Mouse (Mus musculus) heart, embryonic 12.5 days (tissue): Measurements from ENCODE around the gene Larp4. TPM values are rescaled to one million over a fixed set of nuclear protein-coding genes. Genes with fewer than 3 reads are reported as not detected.
"Not testable (repeated sequence)": the region's sequence is repeated elsewhere in the genome, so short reads cannot be mapped to it uniquely, and the experiment has no call there.

Experiments
- ATAC-seq: fragments of 200-750 bp; cut with Nextera tagmentation; 2 replicates; pipeline ENCODE4 v1.8.0; 2017; ENCODE audit warnings: moderate TSS enrichment, moderate library complexity; ENCODE audit not compliant: insufficient number of reproducible peaks, low FRiP score
- H3K27ac ChIP-seq: fragments of 300-500 bp; sonication (generic); 2 replicates; pipeline ENCODE4 v1.5.1; 2016; ENCODE audit warnings: mild to moderate bottlenecking, moderate library complexity; ENCODE audit not compliant: poor library complexity, severe bottlenecking
- H3K27me3 ChIP-seq: fragments of 300-500 bp; sonication (generic); replicated peaks from 2 replicates; pipeline ENCODE4 v1.6.1; 2016; ENCODE audit warnings: mild to moderate bottlenecking, moderate library complexity
- H3K36me3 ChIP-seq: fragments of 300-500 bp; sonication (generic); 2 replicates; pipeline ENCODE4 v1.6.1; 2016; ENCODE audit warnings: mild to moderate bottlenecking, moderate library complexity
- H3K4me1 ChIP-seq: fragments of 300-500 bp; sonication (generic); replicated peaks from 2 replicates; pipeline ENCODE4 v1.6.1; 2016; ENCODE audit warnings: mild to moderate bottlenecking
- H3K4me2 ChIP-seq: fragments of 300-500 bp; sonication (generic); 2 replicates; pipeline ENCODE4 v1.6.1; 2016; ENCODE audit warnings: mild to moderate bottlenecking, moderate library complexity
- H3K4me3 ChIP-seq: fragments of 300-500 bp; sonication (generic); 2 replicates; pipeline ENCODE4 v1.5.1; 2016; ENCODE audit warnings: mild to moderate bottlenecking
- H3K9ac ChIP-seq: fragments of 300-500 bp; sonication (generic); 2 replicates; pipeline ENCODE4 v1.6.1; 2016; ENCODE audit warnings: mild to moderate bottlenecking, moderate library complexity
- H3K9me3 ChIP-seq: fragments of 300-500 bp; sonication (generic); replicated peaks from 2 replicates; pipeline ENCODE4 v1.6.1; 2016; ENCODE audit warnings: mild to moderate bottlenecking, moderate library complexity
- WGBS: fragments of 180-500 bp; shearing (Covaris S2); methylation state at CpG from one replicate; pipeline ENCODE4 v1.1.7; 2016; 5-methylcytosine and 5-hydroxymethylcytosine counted together
- polyA plus RNA-seq: library from polyadenylated mRNA; unstranded; fragments of >200 nt; fragmentation: Nextera tagmentation; extraction: Ambion mirVana; gene quantifications from 2 replicates; pipeline ENCODE4 v1.2.1, GENCODE M21; 2016

Larp4 gene
- polyA plus RNA-seq, 1 experiment from 2014 or later: 38.0 TPM

DNA sequence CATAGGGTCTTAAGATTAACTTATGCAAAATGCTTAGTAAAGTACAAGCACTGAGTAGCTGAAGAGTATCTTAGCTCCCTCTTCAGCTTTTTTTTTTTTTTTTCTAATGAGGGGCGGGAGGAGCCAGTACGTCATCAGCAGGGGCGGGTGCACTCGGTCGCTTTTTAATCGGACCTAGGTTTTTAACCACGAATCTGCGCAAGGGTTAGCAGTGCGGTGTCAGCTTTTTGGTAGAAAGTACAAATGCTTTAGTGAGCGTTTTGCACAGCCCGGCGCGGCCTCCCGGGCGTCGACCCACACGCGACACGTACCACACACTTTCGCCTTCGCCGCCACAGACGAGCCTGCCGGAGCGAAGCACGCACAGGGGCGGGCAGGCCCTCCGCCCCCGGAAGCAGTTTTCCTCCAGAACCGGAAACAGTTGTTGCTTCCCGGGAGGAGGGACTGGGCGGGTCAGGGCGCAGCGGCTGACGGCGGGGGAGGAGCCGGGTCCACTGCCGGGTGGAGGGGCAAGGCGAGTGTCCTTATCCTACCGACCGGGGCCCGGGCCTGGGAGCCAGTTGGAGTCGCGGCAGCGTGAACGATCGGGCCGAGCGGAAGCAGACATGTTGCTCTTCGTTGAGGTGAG, 2.6 kb downstream of the Larp4 start:
- Histone ChIP-seq H3K27me3 (no peaks in the 10 kb centered on the region), H3K4me3 (peak overlapping the region; percentile 74), H3K27ac (peak overlapping the region; percentile 97), H3K9ac (peak overlapping the region; percentile 86), H3K4me2 (peak overlapping the region; percentile 80), H3K4me1 (peaks cover 10% of the 10 kb centered on the region; the same call in 1 of the 2 replicates), H3K36me3 (no peaks in the 10 kb centered on the region), H3K9me3 (no peaks in the 10 kb centered on the region)
- ATAC-seq: peak; percentile 97
- 0% methylated on average over 50 of the region's 50 CpGs for WGBS

DNA sequence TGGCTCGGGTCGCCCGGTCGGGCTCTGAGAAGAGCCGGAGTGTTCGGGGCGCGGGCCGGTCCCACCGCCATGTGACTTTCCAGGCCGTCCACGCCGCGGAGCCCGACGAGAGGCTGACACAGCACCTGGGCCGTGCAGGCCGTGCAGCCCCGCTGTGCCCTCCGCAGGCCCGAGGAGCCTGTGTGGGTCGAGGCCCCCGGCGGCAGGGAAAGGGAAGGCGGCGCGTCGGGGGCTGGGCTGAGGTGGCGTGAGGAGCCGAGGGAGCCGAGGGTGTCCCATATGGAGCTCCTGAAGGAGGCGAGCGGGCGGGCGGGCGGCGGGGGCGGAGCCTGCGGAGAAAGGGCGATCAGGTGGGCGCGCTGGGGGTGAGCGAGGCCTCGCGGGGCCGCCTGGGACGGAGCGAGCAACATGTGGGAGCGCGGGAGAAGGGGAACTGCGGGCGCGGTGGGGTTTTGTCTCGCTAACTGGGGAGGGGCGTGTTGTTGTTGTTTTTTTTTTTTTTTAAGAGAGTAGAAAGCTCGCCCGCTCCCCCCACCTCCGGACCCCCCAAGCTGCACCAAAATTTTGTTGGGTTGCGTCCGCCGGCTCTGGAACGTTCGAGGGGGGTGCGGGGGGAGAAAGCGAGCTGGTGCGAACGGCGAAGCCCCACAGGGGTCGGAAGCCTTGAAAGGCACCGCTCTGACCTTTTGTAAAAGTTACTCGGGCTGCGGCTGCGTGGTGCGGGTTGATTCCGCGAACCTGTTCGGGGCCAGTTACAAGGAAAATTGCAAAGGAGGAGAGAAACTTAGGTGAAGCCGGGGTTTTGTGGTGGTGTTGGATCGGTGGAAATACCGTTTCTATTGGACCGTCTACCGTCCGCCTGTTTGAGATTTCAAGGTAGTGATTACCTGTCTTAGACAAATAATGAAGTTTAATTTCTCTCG, 3.4 kb downstream of the Larp4 start:
- Histone ChIP-seq H3K27me3 (no peaks in the 10 kb centered on the region), H3K4me1 (peaks cover 10% of the 10 kb centered on the region), H3K9ac (peak overlapping the region; percentile 86), H3K4me3 (peak overlapping the region; percentile 74), H3K36me3 (no peaks in the 10 kb centered on the region), H3K9me3 (no peaks in the 10 kb centered on the region), H3K4me2 (peak overlapping the region; percentile 80), H3K27ac (peak overlapping the region; percentile 97)
- ATAC-seq: peak; percentile 88
- under 1% methylated on average over 84 of the region's 84 CpGs for WGBS

DNA sequence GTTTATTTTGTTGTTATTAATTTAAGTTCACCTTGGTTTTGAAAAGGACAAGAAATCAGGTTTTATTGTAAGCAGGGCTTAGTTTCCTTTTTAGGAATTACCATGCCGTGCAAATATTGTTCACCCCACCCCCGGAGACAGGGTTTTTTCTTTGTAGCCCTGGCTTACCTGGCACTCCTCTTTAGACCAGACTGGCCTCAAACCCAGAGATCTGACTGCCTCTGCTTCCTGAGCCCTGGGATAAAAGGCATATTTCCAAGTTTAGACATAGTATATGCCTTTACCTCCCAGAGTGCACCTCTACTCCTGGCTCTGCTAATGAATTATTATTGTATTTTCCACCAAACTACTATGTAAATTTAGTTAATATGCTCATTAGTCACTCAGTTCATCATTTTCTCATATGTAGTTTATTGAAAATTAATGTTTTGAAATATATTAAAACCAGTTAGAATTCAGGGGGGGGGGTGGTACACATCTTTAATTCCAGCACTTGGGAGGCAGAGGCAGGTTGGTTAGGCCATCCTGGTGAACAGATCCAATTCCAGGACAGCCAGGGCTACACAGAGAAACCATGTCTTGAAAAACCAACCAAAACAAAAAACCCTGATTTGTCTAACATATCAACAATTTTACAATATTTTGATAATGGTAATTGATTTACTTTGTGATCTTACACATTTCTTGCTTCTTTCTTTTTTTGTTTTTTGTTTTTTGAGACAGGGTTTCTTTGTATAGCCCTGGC, 4.8 kb downstream of the Larp4 start:
- Histone ChIP-seq H3K9ac (no peak overlapping the region), H3K27ac (no peak overlapping the region), H3K9me3 (no peaks in the 10 kb centered on the region), H3K36me3 (no peaks in the 10 kb centered on the region), H3K4me3 (0 out of 2 replicates have a peak overlapping the region, but pooled peaks have one; percentile 15), H3K4me2 (peak overlapping the region; percentile 48), H3K27me3 (no peaks in the 10 kb centered on the region), H3K4me1 (peaks cover 14% of the 10 kb centered on the region)
- WGBS: 72% methylated on average over 2 of the region's 2 CpGs
- ATAC-seq: no peak

DNA sequence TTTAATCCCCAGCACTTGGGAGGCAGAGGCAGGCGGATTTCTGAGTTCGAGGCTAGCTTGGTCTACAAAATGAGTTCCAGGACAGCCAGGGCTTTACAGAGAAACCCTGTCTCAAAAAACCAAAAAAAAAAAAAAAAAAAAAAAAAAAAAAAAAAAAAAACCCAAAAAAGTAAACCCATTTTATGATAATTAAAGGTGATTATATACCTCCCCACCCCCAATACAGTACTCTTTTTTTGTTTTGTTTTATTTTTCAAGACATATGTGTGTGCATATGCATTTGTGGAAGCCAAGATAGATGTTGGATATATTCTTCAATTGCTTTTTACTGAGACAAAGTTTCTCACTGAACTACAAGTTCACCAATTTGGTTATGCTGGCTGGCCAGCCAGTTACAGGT, 6.3 kb downstream of the Larp4 start:
- peaks cover 14% of the 10 kb centered on the region for H3K4me1 ChIP-seq
- H3K27me3 ChIP-seq, H3K4me2 ChIP-seq, ATAC-seq, H3K27ac ChIP-seq, H3K4me3 ChIP-seq, H3K9me3 ChIP-seq, H3K9ac ChIP-seq, H3K36me3 ChIP-seq: not testable (repeated sequence)
- WGBS: 95% methylated on average over 2 of the region's 2 CpGs

DNA sequence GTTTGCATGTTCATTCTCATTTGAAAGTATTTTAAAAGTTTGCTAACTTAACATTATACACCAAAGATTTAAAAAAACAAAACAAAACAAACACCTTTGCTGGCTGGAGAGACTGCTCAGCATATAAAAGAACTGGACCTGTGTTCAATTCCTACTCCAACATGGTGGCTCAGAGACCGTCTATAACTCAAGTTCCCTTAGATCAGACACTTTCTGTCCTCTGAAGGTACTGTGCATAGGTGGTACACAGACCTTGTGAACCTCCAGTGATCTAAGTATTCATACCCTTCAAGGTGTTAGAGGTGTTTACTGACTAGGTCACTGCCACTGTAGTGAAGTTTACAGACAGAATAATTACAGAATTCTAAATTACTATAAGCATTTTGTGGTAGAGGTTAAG, 9.4 kb downstream of the Larp4 start:
- WGBS: 81% methylated on average over 1 of the region's 1 CpGs
- Histone ChIP-seq H3K4me1 (peaks cover 17% of the 10 kb centered on the region), H3K27me3 (no peaks in the 10 kb centered on the region), H3K9ac (no peak overlapping the region), H3K9me3 (no peaks in the 10 kb centered on the region), H3K4me2 (no peak overlapping the region), H3K36me3 (no peaks in the 10 kb centered on the region), H3K27ac (no peak overlapping the region), H3K4me3 (no peak overlapping the region)
- ATAC-seq: no peak

DNA sequence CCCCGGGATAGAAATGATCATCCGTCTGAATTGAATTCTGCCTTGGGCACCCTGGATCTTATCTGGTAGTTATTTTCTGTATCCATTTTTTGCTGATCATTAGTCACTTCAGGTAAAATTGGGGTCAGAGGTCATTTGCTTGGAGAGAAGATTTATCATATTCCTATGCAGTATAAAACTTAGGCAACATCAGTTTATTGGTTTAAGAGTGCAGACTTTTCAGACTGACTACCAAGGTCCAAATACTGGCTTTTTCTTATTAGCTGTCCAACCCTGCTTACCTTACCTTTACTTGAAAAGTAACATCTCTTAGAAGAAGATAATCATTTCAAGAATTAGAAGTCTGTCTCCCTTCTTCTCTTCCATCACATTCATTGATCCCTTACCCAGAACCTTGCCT, 9.8 kb downstream of the Larp4 start:
- H3K36me3 ChIP-seq: no peaks in the 10 kb centered on the region
- H3K4me1 ChIP-seq: peaks cover 15% of the 10 kb centered on the region
- H3K27ac ChIP-seq: no peak overlapping the region
- 88% methylated on average over 2 of the region's 2 CpGs for WGBS
- H3K9ac ChIP-seq: no peak overlapping the region
- no peak for ATAC-seq
- no peak overlapping the region for H3K4me2 ChIP-seq
- no peaks in the 10 kb centered on the region for H3K27me3 ChIP-seq
- no peak overlapping the region for H3K4me3 ChIP-seq
- no peaks in the 10 kb centered on the region for H3K9me3 ChIP-seq

DNA sequence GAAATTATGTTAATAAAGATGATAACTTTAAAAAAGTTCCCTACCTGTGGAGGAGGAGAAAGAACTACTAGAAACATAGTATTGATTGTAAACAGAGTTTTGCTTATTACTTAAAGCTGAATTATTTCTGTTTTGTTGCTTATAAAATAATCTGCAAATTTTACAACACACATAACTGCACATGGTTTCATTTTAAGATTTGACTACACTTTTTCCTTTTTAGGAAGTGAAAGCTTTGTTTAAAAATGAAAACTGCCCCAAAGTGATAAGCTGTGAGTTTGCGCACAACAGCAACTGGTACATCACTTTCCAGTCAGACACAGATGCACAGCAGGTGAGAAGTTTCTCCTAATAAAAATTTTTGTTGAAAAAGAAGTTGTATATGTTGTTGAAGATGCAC, 23.2 kb downstream of the Larp4 start:
- ATAC-seq: no peak
- no peaks in the 10 kb centered on the region for H3K4me1 ChIP-seq
- no peak overlapping the region for H3K4me3 ChIP-seq
- H3K27ac ChIP-seq: no peak overlapping the region
- no peak overlapping the region for H3K4me2 ChIP-seq
- H3K9ac ChIP-seq: no peak overlapping the region
- WGBS: 95% methylated on average over 1 of the region's 1 CpGs
- peaks cover 56% of the 10 kb centered on the region for H3K36me3 ChIP-seq
- no peaks in the 10 kb centered on the region for H3K27me3 ChIP-seq
- no peaks in the 10 kb centered on the region for H3K9me3 ChIP-seq

DNA sequence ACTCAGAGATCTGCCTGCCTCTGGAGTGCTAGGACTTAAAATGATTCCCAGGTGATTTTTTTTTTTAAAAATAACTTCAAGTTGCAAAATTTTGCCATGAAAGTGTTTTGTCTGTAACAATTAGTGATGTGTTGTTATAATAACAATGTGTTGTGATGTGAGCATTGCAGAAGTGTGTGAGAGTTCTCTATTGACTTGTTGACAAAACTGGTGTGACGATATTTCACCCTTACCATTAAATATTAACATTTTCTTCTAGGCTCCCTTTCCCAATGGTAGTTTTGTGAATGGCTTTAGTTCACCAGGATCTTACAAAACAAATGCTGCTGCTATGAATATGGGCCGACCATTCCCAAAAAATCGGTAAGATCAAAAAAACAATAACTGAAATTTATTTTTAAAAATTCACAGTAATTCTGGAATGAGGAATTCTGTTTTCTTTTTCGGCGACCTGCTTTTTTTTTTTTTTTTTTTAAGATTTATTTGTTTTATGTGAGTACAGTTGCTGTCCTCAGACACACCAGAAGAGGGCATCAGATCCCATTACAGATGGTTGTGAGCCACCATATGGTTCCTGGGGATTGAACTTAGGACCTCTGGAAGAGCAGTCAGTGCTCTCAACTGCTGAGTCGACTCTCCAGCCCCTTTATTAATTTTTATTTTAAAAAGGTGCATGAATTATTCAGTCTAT, 27.4 kb downstream of the Larp4 start:
- no peak overlapping the region for H3K4me3 ChIP-seq
- peaks cover 52% of the 10 kb centered on the region for H3K36me3 ChIP-seq
- no peak overlapping the region for H3K27ac ChIP-seq
- H3K27me3 ChIP-seq: no peaks in the 10 kb centered on the region
- no peaks in the 10 kb centered on the region for H3K9me3 ChIP-seq
- no peaks in the 10 kb centered on the region for H3K4me1 ChIP-seq
- WGBS: 95% methylated on average over 6 of the region's 6 CpGs
- H3K9ac ChIP-seq: no peak overlapping the region
- H3K4me2 ChIP-seq: no peak overlapping the region
- ATAC-seq: no peak

DNA sequence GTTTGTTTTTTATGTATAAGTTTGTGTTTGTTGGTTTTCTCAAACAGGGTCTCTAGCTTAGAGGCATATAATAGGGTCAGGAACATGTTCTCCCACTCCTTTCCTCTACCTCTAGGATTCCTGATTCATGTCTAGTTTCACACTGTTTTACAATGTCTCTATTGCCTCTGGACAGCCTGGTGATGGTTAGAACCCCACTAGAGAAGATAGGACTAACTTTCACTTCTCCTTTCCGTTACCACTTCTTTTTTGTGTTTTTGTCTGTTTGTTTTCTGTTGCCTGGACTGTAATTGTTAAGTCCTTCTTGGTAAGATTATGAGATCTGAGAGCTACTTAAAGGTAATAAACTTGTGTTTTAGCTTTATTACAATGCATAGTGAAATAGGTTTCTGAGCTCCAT, 29.5 kb downstream of the Larp4 start:
- Histone ChIP-seq H3K27me3 (no peaks in the 10 kb centered on the region), H3K4me2 (no peak overlapping the region), H3K9ac (no peak overlapping the region), H3K9me3 (no peaks in the 10 kb centered on the region), H3K36me3 (peaks cover 59% of the 10 kb centered on the region), H3K27ac (no peak overlapping the region), H3K4me3 (no peak overlapping the region), H3K4me1 (no peaks in the 10 kb centered on the region)
- 98% methylated on average over 1 of the region's 1 CpGs for WGBS
- no peak for ATAC-seq

DNA sequence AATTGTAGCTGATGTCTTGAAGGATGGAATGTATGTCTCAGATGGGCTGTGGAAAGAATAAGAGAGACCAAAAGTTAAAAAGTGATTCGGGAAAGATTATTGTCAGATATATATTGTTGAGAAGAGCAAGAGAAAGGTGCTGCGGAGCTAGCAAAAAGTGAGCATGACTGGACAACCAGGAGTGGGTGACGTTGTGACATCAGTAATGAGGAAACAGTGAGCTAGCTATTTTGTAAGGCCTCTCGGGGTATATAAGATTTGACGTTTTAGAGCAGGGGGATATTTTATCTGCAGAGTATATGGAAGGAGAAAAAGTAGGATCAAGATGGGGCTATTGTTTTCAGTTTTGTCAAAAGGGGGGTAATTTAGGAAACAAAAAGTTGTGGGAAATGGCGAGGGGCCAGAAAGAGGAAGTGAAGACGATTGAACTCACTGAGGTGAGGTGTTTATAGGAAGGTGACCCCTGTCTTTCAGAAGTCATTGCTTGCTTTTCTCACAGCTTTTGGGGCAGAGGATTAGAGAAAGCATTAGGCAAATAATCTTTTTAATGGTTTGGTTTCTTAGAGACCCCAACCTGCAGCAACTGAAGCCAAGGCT, 34.9 kb downstream of the Larp4 start:
- no peak for ATAC-seq
- Histone ChIP-seq H3K9me3 (no peaks in the 10 kb centered on the region), H3K36me3 (peaks cover 74% of the 10 kb centered on the region), H3K4me2 (no peak overlapping the region), H3K4me1 (peaks cover 8% of the 10 kb centered on the region; the same call in 1 of the 2 replicates), H3K4me3 (no peak overlapping the region), H3K27me3 (no peaks in the 10 kb centered on the region), H3K9ac (no peak overlapping the region), H3K27ac (no peak overlapping the region)
- 87% methylated on average over 7 of the region's 7 CpGs for WGBS
